ENCODE assay signal across 8 mouse cellular contexts in genomic region chr2:154657486-154658237, GRCm38 (mm10). TPM values are rescaled to one million over a fixed set of nuclear protein-coding genes. Genes with fewer than 3 reads are reported as not detected.
A peak's percentile ranks its signal among the peaks of the same experiment; 100 is the strongest.
DNase-seq lines count a peak whose midpoint lies in the region; ATAC-seq and TF ChIP-seq lines count a peak whose summit lies in the region.

No protein-coding gene starts in this region.

- H3K9ac ChIP-seq in lung, postnatal 0 days (replicated peaks; ENCODE audit: low read depth) = peak overlapping the region; percentile 97

- no peak for TF ChIP-seq CTCF in kidney, adult 2 months (conservative IDR thresholded peaks at IDR 0.05; ENCODE audit: insufficient read depth, insufficient read length, low read depth, low read length)
- TF ChIP-seq CTCF in lung, postnatal 0 days (IDR thresholded peaks at IDR 0.05) = no peak

- H3K4me2 ChIP-seq in lung, postnatal 0 days (replicated peaks; ENCODE audit: low read depth, low read length) = peak overlapping the region; percentile 71

- peaks cover 14% of the 10 kb centered on the region; the same call in 1 of the 2 replicates for H3K4me1 ChIP-seq in kidney, adult 2 months (ENCODE audit: control insufficient read depth, insufficient read depth, low read length)
- peaks cover 7% of the 10 kb centered on the region; the same call in 1 of the 2 replicates for H3K4me1 ChIP-seq in lung, postnatal 0 days (ENCODE audit: insufficient read depth, low read depth, low read length)

- no peaks in the 10 kb centered on the region for H3K9me3 ChIP-seq in lung, postnatal 0 days (ENCODE audit: low read length)

- no peak for TF ChIP-seq POLR2A in kidney, adult 2 months (IDR thresholded peaks at IDR 0.05; ENCODE audit: low read depth, low read length)

- no peaks in the 10 kb centered on the region for H3K27me3 ChIP-seq in kidney, adult 2 months (replicated peaks; ENCODE audit: control insufficient read depth, insufficient read depth, low read length)
- H3K27me3 ChIP-seq in lung, postnatal 0 days (replicated peaks; ENCODE audit: insufficient read depth, low read length) = no peaks in the 10 kb centered on the region

- ATAC-seq in lung, postnatal 0 days = peak; percentile 59
- ATAC-seq in cerebellum, adult (ENCODE audit: insufficient number of reproducible peaks, low FRiP score, low TSS enrichment) = no peak

- peak; percentile 70 for DNase-seq in adrenal gland, adult 2 months
- no peak for DNase-seq in adrenal gland, postnatal 4 days (ENCODE audit: low spot score in 2 of 2)
- DNase-seq in adrenal gland, postnatal 14 days = peak; percentile 66
- peak; percentile 52 to 78 for DNase-seq in heart, adult 18-20 months
- DNase-seq in kidney, adult 2 months = peak; percentile 63
- peak; percentile 96 for DNase-seq in lung, postnatal 0 days (ENCODE audit: low spot score)
- DNase-seq in retina, postnatal 1 day = peak; percentile 45

- TF ChIP-seq EP300 in lung, postnatal 0 days (IDR thresholded peaks at IDR 0.05) = peak; percentile 80

- H3K27ac ChIP-seq in kidney, adult 2 months (ENCODE audit: insufficient read depth, low read depth, low read length) = peak overlapping the region; percentile 83
- peak overlapping the region; percentile 96 for H3K27ac ChIP-seq in lung, postnatal 0 days (ENCODE audit: low read length)

- H3K36me3 ChIP-seq in kidney, adult 2 months (ENCODE audit: control insufficient read depth, insufficient read depth, low read length) = no peaks in the 10 kb centered on the region
- H3K36me3 ChIP-seq in lung, postnatal 0 days (ENCODE audit: insufficient read depth, low read length) = 0 out of 2 replicates have a peak, but pooled peaks cover 4% of the 10 kb centered on the region

- 2% methylated on average over 12 of the region's 12 CpGs for WGBS in kidney, adult 2 months
- 0% methylated on average over 12 of the region's 12 CpGs for WGBS in lung, postnatal 0 days

- H3K4me3 ChIP-seq in kidney, adult 2 months (ENCODE audit: insufficient read depth, low read depth, low read length) = peak overlapping the region; percentile 93
- peak overlapping the region; percentile 85 for H3K4me3 ChIP-seq in lung, postnatal 0 days (ENCODE audit: low read depth, low read length)

RNA-seq across cellular contexts. Expression of gene Chmp4b, which starts 6.2 kb away (rescaled TPM):
- 100 to 1,000 TPM; 236 to 263 TPM for total RNA-seq in adrenal gland, adult 2 months (2021)
- polyA plus RNA-seq in adrenal gland, adult 2 months (2012; rRNA removed) = 96.3 and 114 TPM in 2 replicates
- total RNA-seq in adrenal gland, postnatal 4 days (2021) = 100 to 1,000 TPM; 214 to 228 TPM
- 195 and 201 TPM in 2 replicates for total RNA-seq in adrenal gland, postnatal 14 days (2021)
- total RNA-seq in heart, adult 18-20 months (2021) = 100 to 1,000 TPM; 114 to 121 TPM
- 71.9 and 102 TPM in 2 replicates for polyA plus RNA-seq in kidney, adult 2 months (2012; rRNA removed)
- 33.1 and 33.7 TPM in 2 replicates for polyA plus RNA-seq in lung, postnatal 0 days (2015; fragmentation: Nextera tagmentation; extraction: Ambion mirVana)

RNA-seq across cellular contexts. Expression of gene 4930519P11Rik, which starts 44.4 kb away (rescaled TPM):
- total RNA-seq in adrenal gland, adult 2 months (2021) = under 1 TPM in 1 of 2 experiments, not detected in 1; 0.66 TPM
- polyA plus RNA-seq in adrenal gland, adult 2 months (2012; rRNA removed) = 1.1 and 2.5 TPM in 2 replicates
- total RNA-seq in adrenal gland, postnatal 4 days (2021) = 1 to 10 TPM in 1 of 2 experiments, under 1 TPM in 1; 0.71 to 1.3 TPM
- not detected in 2 replicates for total RNA-seq in adrenal gland, postnatal 14 days (2021)
- under 1 TPM in 1 of 2 experiments, not detected in 1; 0.60 TPM for total RNA-seq in heart, adult 18-20 months (2021)
- polyA plus RNA-seq in kidney, adult 2 months (2012; rRNA removed) = 0.57 and 0.86 TPM in 2 replicates
- polyA plus RNA-seq in lung, postnatal 0 days (2015; fragmentation: Nextera tagmentation; extraction: Ambion mirVana) = 0.40 and 0.61 TPM in 2 replicates

RNA-seq across cellular contexts. Expression of gene Zfp341, which starts 44.6 kb away (rescaled TPM):
- total RNA-seq in adrenal gland, adult 2 months (2021) = 1 to 10 TPM; 3.0 to 3.6 TPM
- 5.9 and 7.2 TPM in 2 replicates for polyA plus RNA-seq in adrenal gland, adult 2 months (2012; rRNA removed)
- 1 to 10 TPM; 3.3 to 3.6 TPM for total RNA-seq in adrenal gland, postnatal 4 days (2021)
- total RNA-seq in adrenal gland, postnatal 14 days (2021) = 2.2 and 3.1 TPM in 2 replicates
- 1 to 10 TPM; 2.6 to 2.8 TPM for total RNA-seq in heart, adult 18-20 months (2021)
- polyA plus RNA-seq in kidney, adult 2 months (2012; rRNA removed) = 4.9 and 5.3 TPM in 2 replicates
- polyA plus RNA-seq in lung, postnatal 0 days (2015; fragmentation: Nextera tagmentation; extraction: Ambion mirVana) = 0.76 and 1.0 TPM in 2 replicates

RNA-seq across cellular contexts. Expression of gene Pxmp4, which starts 54.2 kb away (rescaled TPM):
- total RNA-seq in adrenal gland, adult 2 months (2021) = 10 to 100 TPM; 34.7 to 36.6 TPM
- 48.1 and 55.5 TPM in 2 replicates for polyA plus RNA-seq in adrenal gland, adult 2 months (2012; rRNA removed)
- total RNA-seq in adrenal gland, postnatal 4 days (2021) = 10 to 100 TPM; 29.8 to 34.2 TPM
- 41.9 and 44.4 TPM in 2 replicates for total RNA-seq in adrenal gland, postnatal 14 days (2021)
- 10 to 100 TPM; 22.6 to 25.6 TPM for total RNA-seq in heart, adult 18-20 months (2021)
- 118 and 138 TPM in 2 replicates for polyA plus RNA-seq in kidney, adult 2 months (2012; rRNA removed)
- 29.0 and 33.5 TPM in 2 replicates for polyA plus RNA-seq in lung, postnatal 0 days (2015; fragmentation: Nextera tagmentation; extraction: Ambion mirVana)

Comparison
In these comparisons a context has a peak if more than half of its experiments do, and no peak if none do; other contexts are left out.
1. DNase-seq: peak in adrenal gland, adult 2 months (single experiment), adrenal gland, postnatal 14 days (single experiment), heart, adult 18-20 months (2 of 2), kidney, adult 2 months (single experiment), lung, postnatal 0 days (single experiment) and retina, postnatal 1 day (single experiment); none in adrenal gland, postnatal 4 days (0 of 2).